15 mouse cellular contexts compared by ENCODE assay signal in the genomic region with DNA sequence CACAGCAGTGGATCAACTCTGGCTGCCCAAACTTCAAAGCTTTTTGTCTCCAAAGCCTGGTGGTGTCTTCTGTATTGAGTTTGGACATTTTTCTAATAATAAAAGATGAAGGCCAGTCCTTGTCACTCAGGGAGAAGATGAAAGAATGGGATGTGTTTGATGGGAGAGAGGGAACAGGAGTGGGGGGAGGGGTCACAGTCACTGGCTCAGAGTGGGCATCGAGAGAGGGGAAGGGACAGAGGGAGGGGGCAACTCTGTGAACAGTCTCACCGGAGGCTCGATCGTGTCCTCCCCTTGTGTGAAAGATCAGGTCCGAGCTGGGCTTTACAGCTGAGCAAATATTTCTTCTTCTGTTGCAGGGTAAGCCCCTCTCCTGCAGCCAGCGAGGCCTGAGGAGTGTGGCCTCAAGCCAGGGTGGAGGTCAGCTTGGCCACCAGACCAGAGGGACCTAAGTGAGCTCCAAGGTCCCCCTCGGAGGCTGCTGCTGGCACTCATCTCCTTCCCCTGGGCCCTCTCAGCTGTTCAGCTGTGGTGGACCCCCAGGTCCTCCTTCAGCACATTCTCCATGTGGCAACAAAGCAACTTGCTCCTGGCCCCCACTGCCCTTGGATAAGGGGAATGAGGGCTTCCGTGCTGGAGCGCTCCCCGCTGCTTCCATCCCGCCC.
"Had no signal": no experiment of that assay in that cellular context is flagged by ENCODE, and none has a peak within 500 bp of the region (broad histone marks: within the 10 kb centered on the region; RNA-seq: fewer than 3 reads in every experiment).

No protein-coding gene starts in this region.

- H3K4me3 ChIP-seq: kidney, embryonic 15.5 days; layer of hippocampus, adult 2 months; liver, embryonic 13.5 days; stomach, embryonic 15.5 days had no signal

- H3K4me2 ChIP-seq: kidney, embryonic 15.5 days; liver, embryonic 13.5 days; midbrain, embryonic 11.5 days; stomach, embryonic 15.5 days had no signal

- H3K9me3 ChIP-seq: stomach, embryonic 15.5 days had no signal

- H3K27me3 ChIP-seq: kidney, embryonic 15.5 days; stomach, embryonic 15.5 days had no signal

- H3K36me3 ChIP-seq: kidney, embryonic 15.5 days; liver, embryonic 13.5 days; stomach, embryonic 15.5 days had no signal

- H3K9ac ChIP-seq: kidney, embryonic 15.5 days; liver, embryonic 13.5 days; stomach, embryonic 15.5 days had no signal

- H3K4me1 ChIP-seq: liver, embryonic 13.5 days had no signal

- H3K27ac ChIP-seq: kidney, embryonic 15.5 days; layer of hippocampus, adult 2 months; liver, embryonic 13.5 days; stomach, embryonic 15.5 days had no signal

- DNase-seq: kidney, postnatal 25 days; layer of hippocampus, adult 9-11 months; liver, embryonic 13.5 days; lung, adult 2 months; lung, postnatal 14 days; lung, postnatal 4 days; midbrain, embryonic 14.5 days; retina, postnatal 1 day; right cerebral cortex, postnatal 25 days; spleen, adult 18-20 months; thymus, postnatal 25 days had no signal
